Mouse (Mus musculus) E14TG2a.4 (cell line): ENCODE measurements around the gene Pja2.

Source experiments
- H3K27me3 ChIP-seq: 2 replicates; pipeline ENCODE4 v1.6.1; 2014; ENCODE audit warnings: low read length, control low read depth; ENCODE audit not compliant: insufficient read depth
- H3K36me3 ChIP-seq: 2 replicates; pipeline ENCODE4 v1.6.1; 2014; ENCODE audit warnings: low read length, control low read depth; ENCODE audit not compliant: insufficient read depth
- H3K4me1 ChIP-seq: replicated peaks from 2 replicates; pipeline ENCODE4 v1.6.1; 2014; ENCODE audit warnings: low read depth, low read length, control low read depth
- H3K4me3 ChIP-seq: replicated peaks from 2 replicates; pipeline ENCODE4 v1.5.1; 2014; ENCODE audit warnings: mild to moderate bottlenecking, low read length
- H3K9me3 ChIP-seq: 2 replicates; pipeline ENCODE4 v1.6.1; 2014; ENCODE audit warnings: low read length, control low read depth
- CTCF ChIP-seq: conservative IDR thresholded peaks from 2 replicates; pipeline ENCODE4 v1.5.1; 2014; ENCODE audit warnings: low read length
- NANOG ChIP-seq: IDR thresholded peaks from 2 replicates; pipeline ENCODE4 v1.6.1; 2014; ENCODE audit warnings: borderline replicate concordance, low read length, mixed read lengths
- POU5F1 ChIP-seq: IDR thresholded peaks from 2 replicates; pipeline ENCODE4 v1.6.1; 2014; ENCODE audit warnings: low read length, borderline replicate concordance

Pja2 gene

DNA sequence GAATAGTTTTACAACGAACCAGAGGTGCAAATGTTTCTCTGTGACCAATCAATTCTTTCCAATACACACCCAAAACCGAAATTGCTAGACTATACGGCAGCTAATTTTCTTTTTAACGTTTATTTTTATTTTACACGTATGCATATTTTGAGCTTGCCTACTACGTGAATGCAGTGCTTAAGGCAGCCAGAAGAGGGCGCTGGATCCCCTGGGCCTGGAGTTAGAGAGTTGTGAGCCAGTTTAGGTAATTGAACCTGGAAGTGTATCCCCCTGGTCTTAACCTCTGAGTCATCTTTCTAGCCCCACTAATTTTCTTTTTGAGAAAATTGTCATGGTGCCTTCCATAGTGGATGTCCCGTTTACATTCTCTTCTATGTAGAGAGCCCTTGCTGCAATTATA, 100.5 kb downstream of the Pja2 start:
- no peaks in the 10 kb centered on the region for H3K9me3 ChIP-seq
- no peaks in the 10 kb centered on the region for H3K27me3 ChIP-seq
- no peak overlapping the region for H3K4me3 ChIP-seq
- H3K36me3 ChIP-seq: no peaks in the 10 kb centered on the region
- peaks cover 14% of the 10 kb centered on the region for H3K4me1 ChIP-seq
- TF ChIP-seq CTCF (peak; percentile 95), POU5F1 (no peak), NANOG (no peak)
